Mouse (Mus musculus): ENCODE measurements around the gene Ankle1. TPM values are rescaled to one million over a fixed set of nuclear protein-coding genes. Genes with fewer than 3 reads are reported as not detected.
"Not testable (repeated sequence)": the region's sequence is repeated elsewhere in the genome, so short reads cannot be mapped to it uniquely, and the experiment has no call there.

Ankle1 gene
- total RNA-seq, 2 experiments from 2014 or later: 2.8 to 3.4 TPM

GRCm38 (mm10) chr8:71406099-71407015, 547 bp downstream of the Ankle1 start:
- peak; percentile 65 to 75 for DNase-seq
- intact Hi-C loops (cut with DNase I): loop anchor here (1.0 to 5.0 kb wide), 4 partner anchors 34 to 179 kb away; partner anchors contain the start of genes Haus8, Myo9b and Ocel1

DNA sequence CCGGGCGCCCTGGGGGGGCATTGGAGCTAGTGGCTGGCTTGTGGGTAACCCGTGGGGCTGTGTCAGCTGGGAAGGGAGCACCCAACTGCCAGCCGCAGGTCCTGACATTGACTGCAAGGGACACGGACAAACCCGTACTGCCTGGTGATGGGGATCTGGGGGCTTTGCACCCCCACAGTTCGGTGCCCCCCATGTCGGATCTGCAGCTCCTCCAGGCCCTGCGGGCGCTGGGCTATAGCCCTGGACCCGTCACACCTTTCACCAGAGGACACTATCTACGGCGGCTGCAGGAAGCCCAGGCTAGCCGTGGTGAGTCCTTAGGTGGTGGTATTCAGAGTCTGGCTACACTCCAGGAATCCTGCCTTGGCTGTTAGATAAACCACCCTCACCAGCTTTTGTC, 1.6 kb downstream of the Ankle1 start:
- intact Hi-C loops (cut with DNase I): loop anchor here (5.0 kb wide), 3 partner anchors 35 to 180 kb away; partner anchors contain the start of genes Haus8, Myo9b and Ocel1
- no peak for DNase-seq

DNA sequence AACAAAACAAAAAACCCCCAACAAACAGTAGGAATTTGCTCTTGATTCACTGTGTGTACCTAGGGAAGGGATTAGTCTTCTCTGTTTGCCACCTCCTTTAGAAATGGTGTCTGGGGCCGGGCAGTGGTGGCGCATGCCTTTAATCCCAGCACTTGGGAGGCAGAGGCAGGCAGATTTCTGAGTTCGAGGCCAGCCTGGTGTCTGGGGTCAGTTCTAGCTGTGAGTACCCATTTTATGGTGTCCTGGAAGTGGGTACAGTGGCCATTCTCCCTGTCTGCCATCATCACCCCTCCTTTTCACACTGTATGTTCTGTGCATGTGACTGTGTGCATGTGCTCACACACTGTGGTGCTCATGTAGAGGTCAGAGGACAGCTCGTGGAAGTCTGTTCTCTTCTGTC, 2.4 kb downstream of the Ankle1 start:
- intact Hi-C loops (cut with DNase I): loop anchor here (5.0 kb wide), 3 partner anchors 36 to 181 kb away; partner anchors contain the start of genes Haus8, Myo9b and Ocel1
- no peak for DNase-seq

DNA sequence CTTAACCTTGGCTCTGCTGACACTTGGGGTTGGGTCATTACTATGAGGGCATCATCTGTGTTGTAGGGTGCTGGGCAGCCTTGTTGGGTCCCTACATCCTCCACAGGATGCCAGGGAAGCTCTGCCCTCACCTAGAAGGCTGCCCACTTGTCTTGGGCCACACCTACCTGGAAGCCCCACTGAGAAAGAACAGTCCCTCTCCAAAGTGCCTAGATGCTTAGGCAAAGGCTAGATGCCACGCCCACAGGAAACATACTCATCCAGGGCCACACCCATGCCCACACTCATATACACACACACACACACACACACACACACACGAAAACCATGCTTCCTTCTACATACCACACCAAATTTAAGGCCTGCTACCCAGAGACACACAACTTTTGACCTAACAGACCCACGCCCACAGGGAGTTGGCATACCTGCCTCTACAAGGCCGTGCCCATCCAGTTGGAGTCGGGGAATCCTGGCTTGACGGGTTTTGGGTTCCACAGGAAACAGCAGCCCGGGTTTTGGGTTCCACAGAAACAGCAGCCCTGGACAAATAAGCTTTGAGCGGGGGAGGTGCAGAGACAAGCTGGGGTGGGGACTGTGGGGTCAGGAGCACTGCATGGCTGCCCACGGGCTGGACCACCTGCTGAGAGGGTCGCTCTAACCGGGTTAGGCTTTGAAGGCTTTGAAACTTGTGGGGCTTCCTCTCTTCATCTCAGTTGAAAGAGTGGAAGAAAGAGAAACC, 5.9 kb downstream of the Ankle1 start:
- no peak for DNase-seq
- intact Hi-C loops (cut with DNase I): loop anchor here (5.0 kb wide), 1 partner anchor 1116 kb away; no protein-coding TSS in a partner anchor

GRCm38 (mm10) chr8:71422121-71422520, 16.3 kb downstream of the Ankle1 start:
- intact Hi-C loops (cut with DNase I): no loop called here
- no peak for DNase-seq

DNA sequence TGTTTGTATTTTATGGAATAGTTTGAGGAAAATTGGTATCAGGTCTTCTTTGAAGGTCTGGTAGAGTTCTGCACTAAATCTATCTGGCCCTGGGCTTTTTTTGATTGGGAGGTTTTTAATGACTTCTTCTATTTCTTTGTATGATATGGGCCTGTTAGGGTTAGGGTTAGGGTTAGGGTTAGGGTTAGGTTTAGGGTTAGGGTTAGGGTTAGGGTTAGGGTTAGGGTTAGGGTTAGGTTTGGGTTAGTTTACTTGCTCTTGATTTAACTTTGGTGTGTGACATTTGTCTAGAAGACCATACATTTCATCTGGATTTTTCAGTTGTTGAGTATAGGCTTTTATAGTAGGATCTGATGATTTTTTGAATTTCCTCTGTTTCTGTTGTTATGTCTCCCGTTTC, 27.1 kb downstream of the Ankle1 start:
- DNase-seq; intact Hi-C loops (cut with DNase I): not testable (repeated sequence)

DNA sequence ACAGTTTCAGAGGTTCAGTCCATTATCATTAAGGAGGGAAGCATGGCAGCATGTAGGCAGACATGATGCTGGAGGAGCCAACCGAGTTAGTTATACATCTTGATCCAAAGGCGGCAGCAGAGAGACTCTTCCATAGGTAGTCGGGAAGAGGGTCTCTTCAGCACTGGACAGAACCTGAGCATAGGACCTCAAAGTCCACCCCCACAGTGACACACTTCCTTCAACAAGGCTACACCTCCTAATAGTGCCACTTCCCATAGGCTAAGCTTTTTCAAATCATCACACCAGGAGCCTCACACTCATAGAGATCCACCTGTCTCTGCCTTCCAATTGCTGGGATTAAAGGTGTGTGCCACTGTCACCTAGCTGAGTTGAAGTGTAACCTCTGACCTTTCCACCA, 31.2 kb downstream of the Ankle1 start:
- DNase-seq: no peak
- intact Hi-C loops (cut with DNase I): no loop called here

DNA sequence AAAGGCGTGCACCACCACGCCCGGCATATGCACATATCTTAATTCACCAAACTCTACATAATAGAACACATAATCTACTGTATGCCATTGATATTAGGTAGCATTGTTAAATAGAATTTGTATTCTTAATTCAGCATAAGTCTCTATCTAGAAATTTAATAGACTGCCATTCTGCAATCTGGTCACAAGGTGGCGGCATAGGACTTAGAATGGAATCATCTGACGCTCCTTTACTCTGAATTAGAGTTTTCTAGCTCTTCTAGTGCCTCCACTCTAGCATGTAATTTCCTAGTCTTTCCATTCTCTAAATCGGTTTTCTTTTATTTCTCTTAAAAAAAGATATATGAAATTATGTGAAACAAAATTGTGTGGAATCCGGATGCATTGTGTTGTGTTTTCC, 35.6 kb downstream of the Ankle1 start:
- DNase-seq: peak; percentile 58 to 80
- intact Hi-C loops (cut with DNase I): loop anchor here (1.0 to 2.0 kb wide), 4 partner anchors 53 to 219 kb away; partner anchors contain the start of gene Fam129c

GRCm38 (mm10) chr8:71445096-71445495, 39.3 kb downstream of the Ankle1 start:
- DNase-seq: no peak
- intact Hi-C loops (cut with DNase I): no loop called here

DNA sequence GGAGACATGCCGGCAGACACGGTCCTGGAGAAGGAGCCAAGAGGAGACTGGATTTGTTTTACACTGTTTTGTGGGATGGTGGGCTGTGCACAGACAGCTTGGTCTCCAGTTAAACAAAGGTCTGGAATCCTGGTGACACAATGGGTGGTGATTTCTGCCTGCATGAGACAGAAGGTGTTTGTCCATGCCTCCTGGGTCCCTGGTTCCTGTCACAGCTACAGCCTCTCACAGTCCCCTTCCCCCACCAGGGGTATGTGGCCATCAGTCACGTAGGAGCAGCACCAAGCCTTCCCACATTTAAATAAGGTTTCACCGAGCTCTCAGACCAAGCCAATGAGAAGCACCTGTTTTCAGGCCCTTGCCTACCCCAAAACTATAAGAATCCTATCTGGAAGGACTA, 45.5 kb downstream of the Ankle1 start:
- intact Hi-C loops (cut with DNase I): no loop called here

GRCm38 (mm10) chr8:71451777-71452176, 46.0 kb downstream of the Ankle1 start:
- no peak for DNase-seq
- intact Hi-C loops (cut with DNase I): no loop called here

More for the DNA sequence above, 45.5 kb downstream of the Ankle1 start:
- DNase-seq: no peak

- DNase-seq: no peak
- intact Hi-C loops (cut with DNase I): no loop called here
Measured at GRCm38 (mm10) chr8:71452669-71453068, 46.9 kb downstream of the Ankle1 start.

DNA sequence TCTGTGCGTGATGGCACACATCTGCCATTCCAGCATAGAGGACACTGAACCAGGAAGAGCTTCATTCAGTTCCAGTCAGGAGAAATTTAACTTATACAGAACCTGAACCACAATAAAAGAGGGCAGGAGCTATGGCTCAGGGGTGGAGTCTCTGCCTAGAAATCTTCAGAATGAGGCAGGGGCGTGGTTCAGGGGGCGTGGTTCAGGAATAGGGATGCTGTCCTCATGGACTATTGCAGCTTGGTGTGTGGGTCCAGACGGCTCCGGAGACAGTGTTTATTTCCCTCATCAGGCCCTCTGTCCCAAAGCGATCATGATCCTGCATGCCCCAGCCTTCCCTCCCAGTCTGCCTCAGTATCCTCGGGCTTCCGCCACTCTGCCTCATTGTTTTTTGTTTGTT, 48.9 kb downstream of the Ankle1 start:
- intact Hi-C loops (cut with DNase I): no loop called here
- DNase-seq: no peak

DNA sequence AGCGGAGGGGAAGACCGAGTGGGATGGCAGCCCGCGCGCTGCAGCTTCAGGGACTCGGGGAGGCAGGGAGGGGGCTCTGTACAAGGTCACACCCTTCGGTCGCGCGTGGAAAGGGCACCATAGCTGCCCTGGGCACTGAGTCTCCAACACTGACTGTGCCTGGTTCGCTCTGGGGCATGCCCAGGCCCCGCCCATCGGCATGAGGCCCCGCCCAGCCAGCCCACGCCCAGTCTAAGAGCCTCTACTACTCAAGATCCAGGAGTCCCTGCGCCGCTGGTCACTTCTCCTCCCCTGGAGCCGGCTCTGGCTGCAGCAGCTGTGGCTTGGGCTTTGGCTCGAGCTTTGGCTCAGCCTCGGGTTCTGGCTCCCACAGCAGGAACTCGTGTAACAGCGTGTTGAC, 51.1 kb downstream of the Ankle1 start:
- peak in 1 of 2 experiments; percentile 5 for DNase-seq
- intact Hi-C loops (cut with DNase I): no loop called here

DNA sequence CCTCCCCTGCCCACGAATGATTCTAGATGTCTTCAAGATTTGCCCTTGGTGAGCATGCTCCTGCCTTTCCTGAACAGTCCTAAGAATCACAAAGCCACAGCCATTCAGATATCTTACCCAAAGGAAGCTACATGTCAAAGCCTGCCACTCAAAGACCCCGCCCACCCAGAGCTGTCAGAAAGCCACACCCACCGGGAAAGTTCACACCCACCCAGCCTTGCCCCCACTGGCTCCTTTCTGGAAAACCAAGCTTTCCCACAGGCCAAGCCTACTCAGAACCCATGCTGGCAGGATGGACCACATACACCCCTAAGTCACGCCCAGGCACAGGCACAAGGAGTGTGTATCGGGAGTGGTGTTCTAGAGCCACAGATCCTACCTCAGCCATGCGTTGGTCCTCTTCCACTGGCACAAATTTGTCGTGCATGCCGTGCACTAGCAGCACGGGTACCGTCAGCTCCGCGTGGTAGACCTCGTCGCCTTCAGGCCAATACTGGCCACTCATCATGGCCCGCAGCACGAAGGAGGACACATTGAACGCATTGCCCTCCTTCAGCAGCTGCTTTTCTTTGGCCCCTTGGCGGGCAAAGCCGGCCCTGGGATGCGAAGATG, 52.0 kb downstream of the Ankle1 start:
- peak in 1 of 2 experiments; percentile 6 for DNase-seq
- intact Hi-C loops (cut with DNase I): no loop called here

Other genes with a start within 250 kb of the Ankle1 start
- gene Myo9b, start 133.3 kb upstream of the Ankle1 start, total RNA-seq (2021): 10 to 100 TPM; 41.0 to 43.5 TPM
- gene Haus8, start 133.1 kb upstream of the Ankle1 start, total RNA-seq (2021): 10 to 100 TPM; 38.9 to 52.7 TPM
- 100 to 1,000 TPM; 110 to 116 TPM for gene Use1, start 39.2 kb upstream of the Ankle1 start, total RNA-seq (2021)
- gene Ocel1, start 34.7 kb upstream of the Ankle1 start, total RNA-seq (2021): 10 to 100 TPM; 10.8 to 11.3 TPM
- gene Nr2f6, start 24.1 kb upstream of the Ankle1 start, total RNA-seq (2021): 10 to 100 TPM; 57.8 to 60.1 TPM
- 10 to 100 TPM; 38.0 to 42.7 TPM for gene Ushbp1, start 10.2 kb upstream of the Ankle1 start, total RNA-seq (2021)
- 10 to 100 TPM; 65.1 to 65.7 TPM for gene Babam1, start 9.1 kb upstream of the Ankle1 start, total RNA-seq (2021)
- 10 to 100 TPM; 31.7 to 34.6 TPM for gene Abhd8, start 57.6 kb downstream of the Ankle1 start, total RNA-seq (2021)
- 100 to 1,000 TPM; 103 to 116 TPM for gene Mrpl34, start 58.9 kb downstream of the Ankle1 start, total RNA-seq (2021)
- 10 to 100 TPM; 37.8 to 39.1 TPM for gene Dda1, start 63.2 kb downstream of the Ankle1 start, total RNA-seq (2021)
- gene Ano8, start 80.0 kb downstream of the Ankle1 start, total RNA-seq (2021): 10 to 100 TPM; 14.6 to 15.3 TPM
- gene Gtpbp3, start 82.1 kb downstream of the Ankle1 start, total RNA-seq (2021): 10 to 100 TPM; 19.7 to 22.1 TPM
- gene Plvap, start 105.7 kb downstream of the Ankle1 start, total RNA-seq (2021): 10 to 100 TPM; 21.8 to 22.0 TPM
- gene Ccdc194, start 119.7 kb downstream of the Ankle1 start, total RNA-seq (2021): under 1 TPM in 1 of 2 experiments, not detected in 1; 0.17 TPM
- 10 to 100 TPM; 13.0 to 13.5 TPM for gene Bst2, start 131.4 kb downstream of the Ankle1 start, total RNA-seq (2021)
- 10 to 100 TPM; 30.2 to 32.5 TPM for gene Mvb12a, start 136.9 kb downstream of the Ankle1 start, total RNA-seq (2021)
- gene Tmem221, start 152.9 kb downstream of the Ankle1 start, total RNA-seq (2021): under 1 TPM in 1 of 2 experiments, not detected in 1; 0.27 TPM
- under 1 TPM in 1 of 2 experiments, not detected in 1; 0.12 TPM for gene Nxnl1, start 160.6 kb downstream of the Ankle1 start, total RNA-seq (2021)
- gene Slc27a1, start 162.9 kb downstream of the Ankle1 start, total RNA-seq (2021): 100 to 1,000 TPM; 118 to 120 TPM
- 10 to 100 TPM; 78.8 to 87.3 TPM for gene Pgls, start 186.2 kb downstream of the Ankle1 start, total RNA-seq (2021)
- gene Fam129c, start 191.6 kb downstream of the Ankle1 start, total RNA-seq (2021): 1 to 10 TPM in 1 of 2 experiments, under 1 TPM in 1; 0.81 to 1.3 TPM
- gene Colgalt1, start 205.0 kb downstream of the Ankle1 start, total RNA-seq (2021): 10 to 100 TPM; 46.3 to 54.9 TPM

Data from heart, postnatal 10 days (tissue).